Mouse (Mus musculus) heart, embryonic 13.5 days (tissue): ENCODE measurements at regions not wholly inside any gene's neighbourhood (a gene's known extent, or its start where the extent isn't known, plus 50 kb on each side); places are given as distances from the start of the nearest gene placed in this dataset.
A peak's percentile ranks its signal among the peaks of the same experiment; 100 is the strongest.

Experiments
- ATAC-seq: fragments of 200-750 bp; cut with Nextera tagmentation; 2 replicates; pipeline ENCODE4 v1.8.0; 2017; ENCODE audit warnings: moderate TSS enrichment; ENCODE audit not compliant: insufficient number of reproducible peaks, low FRiP score, low TSS enrichment; ENCODE audit errors: extremely low read depth
- H3K27ac ChIP-seq: fragments of 300-500 bp; sonication (generic); replicated peaks from 2 replicates; pipeline ENCODE4 v1.5.1; 2015; ENCODE audit warnings: moderate library complexity, mild to moderate bottlenecking, inconsistent platforms
- H3K27me3 ChIP-seq: fragments of 300-500 bp; sonication (generic); replicated peaks from 2 replicates; pipeline ENCODE4 v1.6.1; 2015; ENCODE audit warnings: mild to moderate bottlenecking, inconsistent platforms
- H3K36me3 ChIP-seq: fragments of 300-500 bp; sonication (generic); 2 replicates; pipeline ENCODE4 v1.6.1; 2015; ENCODE audit warnings: mild to moderate bottlenecking, inconsistent platforms
- H3K4me1 ChIP-seq: fragments of 300-500 bp; sonication (generic); 2 replicates; pipeline ENCODE4 v1.6.1; 2015; ENCODE audit warnings: inconsistent platforms
- H3K4me2 ChIP-seq: fragments of 300-500 bp; sonication (generic); 2 replicates; pipeline ENCODE4 v1.6.1; 2015; ENCODE audit warnings: inconsistent platforms, mild to moderate bottlenecking, moderate library complexity
- H3K4me3 ChIP-seq: fragments of 300-500 bp; sonication (generic); 2 replicates; pipeline ENCODE4 v1.5.1; 2015; ENCODE audit warnings: moderate library complexity, mild to moderate bottlenecking, inconsistent platforms
- H3K9ac ChIP-seq: fragments of 300-500 bp; sonication (generic); 2 replicates; pipeline ENCODE4 v1.6.1; 2015; ENCODE audit warnings: inconsistent platforms, mild to moderate bottlenecking, moderate library complexity
- H3K9me3 ChIP-seq: fragments of 300-500 bp; sonication (generic); 2 replicates; pipeline ENCODE4 v1.6.1; 2016; ENCODE audit warnings: inconsistent platforms
- WGBS: fragments of 180-500 bp; shearing (Covaris S2); methylation state at CpG from one replicate; pipeline ENCODE4 v1.1.7; 2015; ENCODE audit warnings: mixed read lengths; 5-methylcytosine and 5-hydroxymethylcytosine counted together

DNA sequence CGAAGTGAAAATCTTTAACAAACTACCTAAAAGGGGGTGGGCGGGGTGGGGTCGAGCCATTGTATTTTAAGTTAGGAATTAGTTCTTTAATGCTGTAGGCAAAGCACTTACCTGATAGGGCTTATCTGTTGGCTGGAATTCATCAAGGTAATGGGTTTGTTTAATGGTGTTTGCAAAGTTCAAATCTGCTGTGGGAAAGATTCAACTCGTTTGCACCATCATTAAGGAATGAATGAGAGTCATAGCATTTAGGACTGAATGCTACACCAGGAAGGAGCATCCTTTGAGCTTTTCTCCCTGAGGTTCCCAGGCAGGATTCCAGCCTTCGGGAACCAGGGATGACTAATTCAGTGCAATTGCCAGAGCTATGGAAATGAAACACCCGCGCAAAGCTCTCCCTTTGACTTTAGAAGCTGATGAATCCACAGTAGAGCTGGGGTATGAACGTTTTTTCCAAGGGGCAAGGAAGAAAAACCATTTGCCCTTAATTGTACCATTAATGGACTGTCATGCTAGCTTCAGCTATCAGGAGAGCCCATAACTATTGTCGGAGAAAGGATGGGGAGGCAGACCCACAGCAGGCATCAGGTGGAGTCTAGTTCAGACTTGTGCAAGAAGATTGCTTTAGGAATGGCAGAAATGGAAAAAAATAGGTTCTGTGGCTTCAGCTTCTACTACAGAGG is 57.3 kb upstream of the Cpm start:
- peak overlapping the region; percentile 48 for H3K9ac ChIP-seq
- no peaks in the 10 kb centered on the region for H3K9me3 ChIP-seq
- no peaks in the 10 kb centered on the region for H3K36me3 ChIP-seq
- no peak overlapping the region for H3K27ac ChIP-seq
- peak overlapping the region; percentile 82 for H3K4me2 ChIP-seq
- H3K27me3 ChIP-seq: peaks cover 46% of the 10 kb centered on the region
- H3K4me1 ChIP-seq: peaks cover 15% of the 10 kb centered on the region
- WGBS: 15% methylated on average over 9 of the region's 9 CpGs
- H3K4me3 ChIP-seq: peak overlapping the region; percentile 55
- no peak for ATAC-seq

DNA sequence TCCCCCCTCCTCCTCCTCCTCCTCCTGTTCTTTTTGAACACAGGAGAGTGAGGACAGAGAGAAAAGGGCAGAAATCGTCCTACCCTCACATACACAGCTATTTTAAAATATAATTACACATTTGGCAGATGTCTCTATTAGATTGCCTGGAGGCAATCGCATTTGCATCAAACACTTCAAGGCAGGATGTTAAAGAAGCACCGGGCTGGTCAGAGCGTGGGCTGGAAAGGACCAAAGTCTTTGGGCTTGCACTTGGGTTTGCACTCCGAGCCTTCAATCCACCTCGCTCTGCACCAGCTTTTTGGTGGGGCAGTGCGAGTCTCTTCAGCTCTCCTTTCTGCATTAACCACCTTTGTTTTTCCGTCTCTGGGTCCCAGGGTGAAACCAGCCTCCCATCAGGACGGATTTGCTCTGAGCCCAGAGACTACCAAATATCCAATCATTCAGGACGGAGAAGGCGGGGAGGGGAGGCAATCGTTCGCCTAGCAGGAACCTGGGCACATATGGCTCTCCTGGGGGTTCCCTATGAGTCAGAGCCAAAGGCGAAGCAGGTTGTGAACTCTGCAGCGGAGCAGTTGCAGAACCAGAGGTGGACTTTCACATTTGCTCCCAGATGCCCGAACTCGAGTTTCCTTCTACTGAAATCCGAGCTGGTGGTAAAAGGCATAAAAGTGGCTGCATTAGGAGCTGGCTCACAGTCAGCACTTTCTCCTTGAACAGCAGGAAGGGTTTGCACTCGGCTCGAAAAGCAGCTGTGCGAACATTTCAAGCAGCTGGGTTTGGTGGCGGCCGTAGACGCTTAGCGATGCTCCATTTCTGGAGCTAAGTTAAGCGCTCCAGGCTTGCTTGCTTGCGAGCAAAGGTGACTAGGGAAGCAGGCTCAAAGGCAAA is 58.1 kb upstream of the Cpm start:
- no peaks in the 10 kb centered on the region for H3K36me3 ChIP-seq
- peak overlapping the region; percentile 48 for H3K9ac ChIP-seq
- under 1% methylated on average over 27 of the region's 27 CpGs for WGBS
- peak overlapping the region; percentile 82 for H3K4me2 ChIP-seq
- no peak overlapping the region for H3K27ac ChIP-seq
- no peak for ATAC-seq
- H3K9me3 ChIP-seq: peaks cover 2% of the 10 kb centered on the region
- H3K27me3 ChIP-seq: peaks cover 46% of the 10 kb centered on the region
- H3K4me3 ChIP-seq: peak overlapping the region; percentile 55
- H3K4me1 ChIP-seq: peaks cover 15% of the 10 kb centered on the region

DNA sequence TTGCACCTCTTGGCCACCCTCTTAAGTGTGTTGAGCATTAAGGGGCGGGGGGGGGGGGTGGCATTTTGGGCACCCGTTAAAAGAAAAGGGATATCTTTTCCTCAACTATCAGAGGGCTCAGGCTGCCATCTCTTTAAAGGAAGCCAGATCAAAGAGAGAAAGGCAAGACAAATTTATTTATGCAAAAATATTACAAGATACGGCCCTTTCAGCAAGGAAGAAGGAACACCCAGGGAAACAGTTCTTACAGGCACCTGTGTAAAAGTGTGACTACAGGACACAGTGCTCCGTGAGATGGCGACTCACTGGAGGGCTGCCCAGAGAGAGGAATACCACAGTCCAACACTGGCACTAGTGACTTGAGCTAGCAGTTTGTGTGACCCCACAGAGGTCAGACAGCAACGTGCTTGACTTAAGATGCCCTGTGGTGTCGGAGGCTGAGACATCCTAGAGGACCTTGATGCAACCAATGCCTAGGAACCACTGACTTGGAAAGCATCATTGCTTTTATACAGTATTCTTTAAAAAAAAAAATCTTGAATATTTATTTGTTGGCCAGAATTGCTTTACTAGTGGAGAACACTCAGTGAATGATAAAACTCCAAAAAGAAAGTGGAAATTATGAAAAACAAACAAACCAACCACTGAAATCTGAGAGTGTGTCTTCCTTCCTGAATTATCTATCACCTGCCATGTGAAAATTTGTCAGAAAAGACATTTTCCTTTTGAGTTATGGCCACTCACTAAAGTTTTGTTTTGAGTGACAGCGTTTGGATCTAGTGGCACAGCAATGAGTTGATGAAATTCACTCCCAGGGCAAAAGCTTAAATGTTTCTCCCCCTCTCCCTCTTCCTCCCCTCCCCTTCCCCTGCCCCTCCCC is 59.0 kb upstream of the Cpm start:
- Histone ChIP-seq H3K36me3 (no peaks in the 10 kb centered on the region), H3K27me3 (peaks cover 46% of the 10 kb centered on the region), H3K9me3 (peaks cover 3% of the 10 kb centered on the region), H3K4me3 (0 out of 2 replicates have a peak overlapping the region, but pooled peaks have one; percentile 55), H3K27ac (no peak overlapping the region), H3K4me1 (peaks cover 15% of the 10 kb centered on the region), H3K4me2 (0 out of 2 replicates have a peak overlapping the region, but pooled peaks have one; percentile 82), H3K9ac (no peak overlapping the region)
- no peak for ATAC-seq
- WGBS: 50% methylated on average over 8 of the region's 8 CpGs

DNA sequence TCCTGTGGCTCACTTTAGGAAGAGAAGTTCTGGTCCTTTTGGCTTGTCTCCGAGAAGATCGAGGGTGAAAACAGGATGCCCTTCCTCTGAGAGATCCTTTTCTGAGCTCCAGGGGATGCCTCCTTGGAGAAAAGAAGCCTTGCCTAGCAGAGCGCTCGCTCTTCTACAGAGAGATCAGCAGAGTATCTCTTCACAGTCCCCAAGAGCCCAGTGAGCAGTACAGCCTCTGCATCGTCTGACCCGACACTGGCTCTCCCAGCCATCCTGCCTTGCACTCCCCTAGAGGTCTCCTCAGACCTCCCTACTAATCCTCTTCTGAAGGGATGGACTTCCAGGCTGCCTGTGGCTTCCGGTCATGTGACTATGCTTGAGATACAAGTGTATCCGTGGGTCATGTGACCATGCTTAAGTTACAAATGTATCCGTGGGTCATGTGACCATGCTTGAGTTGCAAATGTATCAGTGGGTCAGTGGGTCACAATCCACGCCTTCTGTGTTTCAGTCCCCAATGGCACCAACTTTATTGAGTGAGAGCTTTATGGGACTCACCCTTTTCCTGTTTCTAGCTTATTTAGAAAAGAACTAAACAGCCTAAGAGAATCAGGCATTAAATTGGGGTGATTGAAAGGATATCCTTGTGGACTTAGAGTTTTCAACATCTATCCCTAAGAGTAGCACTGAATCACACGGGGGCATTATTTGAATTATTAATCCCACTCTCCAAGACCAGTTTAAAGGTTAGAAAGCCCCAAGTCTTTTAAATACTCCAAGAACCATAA is 59.8 kb upstream of the Cpm start:
- Histone ChIP-seq H3K27ac (no peak overlapping the region), H3K9me3 (peaks cover 3% of the 10 kb centered on the region), H3K9ac (no peak overlapping the region), H3K27me3 (peaks cover 46% of the 10 kb centered on the region), H3K36me3 (no peaks in the 10 kb centered on the region), H3K4me3 (no peak overlapping the region), H3K4me2 (no peak overlapping the region), H3K4me1 (peaks cover 15% of the 10 kb centered on the region)
- ATAC-seq: no peak
- 68% methylated on average over 11 of the region's 11 CpGs for WGBS

DNA sequence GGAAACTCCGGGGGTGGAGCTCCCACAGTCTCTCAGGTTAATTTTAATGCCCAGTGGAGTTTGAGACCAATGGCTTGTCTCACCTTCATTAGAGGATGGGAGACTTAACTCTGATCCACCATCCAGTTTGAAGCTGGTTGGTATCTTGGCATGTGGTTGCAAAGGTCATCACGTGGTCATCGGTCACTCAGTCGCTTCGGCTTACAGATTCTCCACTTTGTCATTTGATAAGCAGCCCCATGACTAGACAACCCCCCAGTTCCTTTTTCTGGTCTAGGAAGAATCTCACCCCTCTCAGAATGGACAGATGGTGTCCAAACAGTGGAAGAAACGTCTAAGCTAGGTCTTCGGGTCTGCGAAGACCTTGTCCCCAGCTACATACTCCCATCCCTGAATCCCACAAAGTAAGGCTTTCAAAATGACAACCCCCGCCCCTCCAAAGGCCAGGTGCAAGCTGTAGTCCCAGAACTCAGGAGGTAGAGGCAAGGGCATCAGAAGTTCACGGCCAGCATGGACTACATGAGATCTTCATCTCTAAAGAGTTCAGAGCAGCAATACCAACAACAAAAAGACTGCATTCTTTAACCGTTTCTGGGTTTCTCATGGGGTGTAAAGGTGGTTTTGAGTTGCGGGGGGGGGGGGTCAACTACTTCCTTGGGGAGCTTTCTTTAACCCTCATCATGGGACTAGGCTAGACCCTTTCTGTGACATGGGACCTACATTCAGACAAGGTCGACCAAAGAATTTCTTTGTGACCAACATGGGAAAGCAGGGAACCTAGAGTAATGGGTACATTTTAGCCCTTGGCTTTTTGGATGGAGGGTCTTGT is 60.6 kb upstream of the Cpm start:
- WGBS: 85% methylated on average over 13 of the region's 13 CpGs
- H3K9ac ChIP-seq: no peak overlapping the region

DNA sequence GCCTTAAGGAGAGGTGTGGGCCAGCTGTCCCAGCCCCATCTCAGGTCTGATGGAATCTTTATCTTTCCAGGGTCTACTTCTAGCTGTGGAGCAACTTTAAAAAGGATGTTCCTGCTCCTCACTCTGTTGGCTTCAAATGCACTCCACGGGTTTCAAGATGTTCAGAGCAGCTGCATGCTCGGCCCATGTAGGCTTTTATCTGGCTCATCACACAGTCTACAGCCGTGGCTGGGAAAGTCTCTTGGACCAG is 61.2 kb upstream of the Cpm start:
- H3K4me3 ChIP-seq: no peak overlapping the region
- ATAC-seq: no peak
- no peak overlapping the region for H3K4me2 ChIP-seq
- 74% methylated on average over 3 of the region's 3 CpGs for WGBS
- peaks cover 3% of the 10 kb centered on the region for H3K9me3 ChIP-seq
- peaks cover 15% of the 10 kb centered on the region for H3K4me1 ChIP-seq
- H3K27ac ChIP-seq: no peak overlapping the region
- H3K9ac ChIP-seq: no peak overlapping the region
- H3K27me3 ChIP-seq: peaks cover 45% of the 10 kb centered on the region
- no peaks in the 10 kb centered on the region for H3K36me3 ChIP-seq

More for the DNA sequence above, 60.6 kb upstream of the Cpm start:
- peaks cover 46% of the 10 kb centered on the region for H3K27me3 ChIP-seq
- H3K27ac ChIP-seq: no peak overlapping the region
- peaks cover 15% of the 10 kb centered on the region for H3K4me1 ChIP-seq
- H3K36me3 ChIP-seq: no peaks in the 10 kb centered on the region
- H3K4me2 ChIP-seq: no peak overlapping the region
- ATAC-seq: no peak
- no peak overlapping the region for H3K4me3 ChIP-seq
- H3K9me3 ChIP-seq: peaks cover 3% of the 10 kb centered on the region

DNA sequence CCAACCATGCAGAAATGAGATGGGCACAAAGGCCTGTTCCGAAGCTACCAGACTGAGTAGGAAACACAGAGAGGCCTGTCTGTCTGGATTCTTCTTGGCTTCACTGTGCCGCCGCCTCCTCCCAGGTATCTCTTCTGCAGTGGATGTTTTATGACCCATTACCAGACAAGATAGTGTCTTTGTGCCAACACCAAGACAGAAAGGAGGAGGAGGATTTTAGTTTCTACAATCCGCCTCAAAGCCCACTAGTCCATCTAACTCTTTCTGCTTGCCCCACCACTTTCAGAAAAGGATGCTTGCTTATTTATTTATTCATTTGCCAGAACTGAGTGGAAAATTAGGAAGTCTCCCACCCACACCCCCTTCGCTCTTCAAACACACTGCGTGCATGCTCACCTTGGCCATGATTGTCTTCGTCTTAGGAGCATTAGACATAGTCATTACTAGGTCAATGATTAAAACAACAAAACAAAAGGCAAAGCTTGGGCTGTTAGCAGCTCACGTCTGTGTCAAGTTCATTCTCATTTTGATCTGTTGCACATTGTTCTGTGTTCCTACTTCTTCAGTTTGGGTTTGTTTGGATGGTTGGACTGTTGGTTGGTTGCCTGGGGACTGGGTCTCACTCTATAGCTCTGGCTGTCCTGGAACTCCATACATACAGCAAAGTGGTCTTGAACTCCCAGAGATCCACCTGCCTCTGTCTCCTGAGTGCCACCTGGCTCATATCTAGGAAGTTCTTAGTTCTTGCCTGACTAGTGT is 61.7 kb upstream of the Cpm start:
- Histone ChIP-seq H3K9me3 (peaks cover 3% of the 10 kb centered on the region), H3K4me3 (no peak overlapping the region), H3K36me3 (no peaks in the 10 kb centered on the region), H3K27ac (no peak overlapping the region), H3K4me1 (peaks cover 15% of the 10 kb centered on the region), H3K27me3 (peaks cover 40% of the 10 kb centered on the region), H3K9ac (no peak overlapping the region), H3K4me2 (no peak overlapping the region)
- 88% methylated on average over 8 of the region's 8 CpGs for WGBS
- no peak for ATAC-seq

DNA sequence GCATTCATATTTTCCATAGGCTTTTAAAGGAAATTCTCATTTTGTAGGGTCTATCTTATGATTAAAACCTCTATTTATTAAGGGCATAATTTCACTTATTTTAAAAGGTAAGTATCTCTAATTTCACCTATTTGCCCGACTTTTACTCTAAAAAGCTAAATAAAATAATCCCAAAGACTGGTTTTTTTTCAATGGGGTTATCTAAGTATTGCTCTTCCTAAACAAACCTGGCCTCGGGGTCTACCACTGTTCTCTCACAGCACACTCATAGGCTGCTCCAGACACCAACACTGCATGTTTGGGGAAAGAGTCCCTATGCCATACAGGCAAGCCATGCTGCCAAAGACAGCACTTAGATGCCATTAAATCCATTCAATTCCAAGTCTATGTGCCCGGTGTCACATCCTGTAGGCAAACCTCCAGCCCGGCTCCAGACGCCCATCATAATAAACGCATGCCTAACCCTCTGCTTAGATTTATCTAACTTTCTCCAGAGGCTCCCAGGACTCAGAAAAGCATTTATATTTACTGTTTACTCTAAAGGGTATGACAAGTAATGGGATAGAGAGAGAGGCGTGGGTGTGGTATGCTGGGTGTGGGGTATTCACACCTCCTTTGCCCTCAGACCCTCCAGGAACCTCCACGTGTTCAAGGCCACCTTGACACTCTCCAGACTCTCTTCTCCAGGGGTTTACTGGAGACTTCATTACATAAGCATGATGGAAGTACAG is 62.5 kb upstream of the Cpm start:
- ATAC-seq: no peak
- H3K4me3 ChIP-seq: no peak overlapping the region
- no peak overlapping the region for H3K27ac ChIP-seq
- peaks cover 3% of the 10 kb centered on the region for H3K9me3 ChIP-seq
- H3K36me3 ChIP-seq: no peaks in the 10 kb centered on the region
- 81% methylated on average over 8 of the region's 8 CpGs for WGBS
- peaks cover 32% of the 10 kb centered on the region for H3K27me3 ChIP-seq
- no peak overlapping the region for H3K4me2 ChIP-seq
- H3K9ac ChIP-seq: no peak overlapping the region
- peaks cover 10% of the 10 kb centered on the region for H3K4me1 ChIP-seq

DNA sequence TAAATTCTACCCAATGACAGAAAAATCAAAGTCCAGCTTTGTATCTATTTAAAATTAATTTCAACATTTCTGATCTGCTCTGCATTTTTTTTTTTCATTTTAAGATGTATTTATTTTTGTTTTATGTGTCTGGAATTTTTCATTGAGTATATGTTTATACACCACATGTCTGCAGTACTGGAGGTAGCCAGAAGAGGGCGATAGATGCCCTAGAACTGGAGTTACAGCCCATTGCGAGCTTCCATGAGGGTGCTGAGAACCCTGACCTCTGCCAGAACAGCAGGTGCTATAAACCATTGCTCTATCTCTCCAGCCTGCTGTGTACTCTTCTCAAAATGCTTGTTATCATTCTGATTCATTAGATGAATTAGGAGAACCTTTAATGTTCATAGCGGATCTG is 63.1 kb upstream of the Cpm start:
- no peaks in the 10 kb centered on the region for H3K36me3 ChIP-seq
- no peak overlapping the region for H3K27ac ChIP-seq
- H3K4me1 ChIP-seq: peaks cover 4% of the 10 kb centered on the region; the same call in 1 of the 2 replicates
- H3K27me3 ChIP-seq: peaks cover 26% of the 10 kb centered on the region
- no peak overlapping the region for H3K9ac ChIP-seq
- H3K4me2 ChIP-seq: no peak overlapping the region
- 70% methylated on average over 3 of the region's 3 CpGs for WGBS
- no peak overlapping the region for H3K4me3 ChIP-seq
- peaks cover 3% of the 10 kb centered on the region for H3K9me3 ChIP-seq
- ATAC-seq: no peak
